In the genomic region with DNA sequence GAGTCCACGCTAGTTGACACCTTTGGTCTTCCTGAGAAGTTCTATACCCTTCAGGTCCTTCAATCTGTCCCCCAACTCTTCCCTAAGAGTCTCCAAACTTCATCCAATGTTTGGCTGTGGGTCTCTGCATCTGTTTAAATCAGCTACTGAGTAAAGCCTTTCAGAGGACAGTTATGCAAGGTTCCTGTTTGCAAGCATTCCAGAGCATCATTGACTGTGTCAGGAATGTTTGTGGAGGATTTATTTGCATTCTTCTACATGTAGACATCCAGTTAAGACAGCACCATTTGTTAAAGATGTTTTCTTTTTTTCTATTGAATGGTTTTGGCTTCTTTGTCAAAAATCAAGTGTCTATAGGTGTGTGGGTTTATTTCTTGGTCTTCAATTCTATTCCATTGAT, we compare ENCODE assay signal across 32 mouse cellular contexts. TPM values are rescaled to one million over a fixed set of nuclear protein-coding genes. Genes with fewer than 3 reads are reported as not detected.
"Had no signal": no experiment of that assay in that cellular context is flagged by ENCODE, and none has a peak within 500 bp of the region (broad histone marks: within the 10 kb centered on the region; RNA-seq: fewer than 3 reads in every experiment).

No protein-coding gene starts in this region.

- H3K9me3 ChIP-seq: embryonic facial prominence, embryonic 10.5 days; embryonic facial prominence, embryonic 12.5 days; embryonic facial prominence, embryonic 13.5 days; embryonic facial prominence, embryonic 15.5 days; forebrain, embryonic 10.5 days; forebrain, embryonic 13.5 days; forebrain, embryonic 15.5 days; heart, embryonic 10.5 days had no signal

- H3K4me2 ChIP-seq: embryonic facial prominence, embryonic 12.5 days; embryonic facial prominence, embryonic 13.5 days; embryonic facial prominence, embryonic 15.5 days; forebrain, embryonic 12.5 days; forebrain, embryonic 13.5 days; forebrain, embryonic 15.5 days had no signal

- H3K27ac ChIP-seq: embryonic facial prominence, embryonic 10.5 days; embryonic facial prominence, embryonic 12.5 days; embryonic facial prominence, embryonic 13.5 days; embryonic facial prominence, embryonic 15.5 days; forebrain, embryonic 10.5 days; forebrain, embryonic 12.5 days; forebrain, embryonic 13.5 days; forebrain, embryonic 15.5 days; gastrocnemius, adult 2 months; heart, adult 2 months; heart, embryonic 10.5 days had no signal

- H3K9ac ChIP-seq: embryonic facial prominence, embryonic 12.5 days; embryonic facial prominence, embryonic 13.5 days; embryonic facial prominence, embryonic 15.5 days; forebrain, embryonic 12.5 days; forebrain, embryonic 13.5 days; forebrain, embryonic 15.5 days; forebrain, postnatal 0 days had no signal

- ATAC-seq: forebrain, embryonic 13.5 days; forebrain, embryonic 14.5 days; forebrain, embryonic 15.5 days; forebrain, embryonic 16.5 days; forebrain, postnatal 0 days had no signal

- H3K27me3 ChIP-seq: embryonic facial prominence, embryonic 12.5 days; embryonic facial prominence, embryonic 13.5 days; embryonic facial prominence, embryonic 15.5 days; forebrain, embryonic 12.5 days; forebrain, embryonic 13.5 days; forebrain, embryonic 15.5 days had no signal

- H3K4me3 ChIP-seq: embryonic facial prominence, embryonic 10.5 days; embryonic facial prominence, embryonic 12.5 days; embryonic facial prominence, embryonic 13.5 days; embryonic facial prominence, embryonic 15.5 days; erythroblast, embryonic 14.5 days; forebrain, embryonic 10.5 days; forebrain, embryonic 12.5 days; forebrain, embryonic 13.5 days; forebrain, embryonic 15.5 days; gastrocnemius, adult 2 months; heart, adult 2 months; heart, embryonic 10.5 days had no signal

- H3K36me3 ChIP-seq: embryonic facial prominence, embryonic 10.5 days; embryonic facial prominence, embryonic 12.5 days; embryonic facial prominence, embryonic 13.5 days; embryonic facial prominence, embryonic 15.5 days; forebrain, embryonic 10.5 days; forebrain, embryonic 12.5 days; forebrain, embryonic 15.5 days; heart, embryonic 10.5 days had no signal

- DNase-seq: cerebellum, postnatal 10 days; cerebellum, postnatal 14 days; cerebellum, postnatal 25 days; cerebellum, postnatal 36 days; embryo, embryonic 11 days; forebrain, postnatal 0 days; gastrocnemius, adult 2 months; gastrocnemius, postnatal 10 days; gastrocnemius, postnatal 14 days; gastrocnemius, postnatal 25 days; gastrocnemius, postnatal 36 days; heart, adult 11 months; heart, adult 18-20 months; heart, adult 2 months had no signal

- H3K4me1 ChIP-seq: embryonic facial prominence, embryonic 10.5 days; embryonic facial prominence, embryonic 12.5 days; embryonic facial prominence, embryonic 13.5 days; embryonic facial prominence, embryonic 15.5 days; forebrain, embryonic 10.5 days; forebrain, embryonic 12.5 days; forebrain, embryonic 13.5 days; forebrain, embryonic 15.5 days; heart, embryonic 10.5 days had no signal

RNA-seq across cellular contexts. Expression of gene Catsperb, which starts 21.7 kb away (rescaled TPM):
- polyA plus RNA-seq: cortical plate, adult 2 months; embryonic facial prominence, embryonic 10.5 days; embryonic facial prominence, embryonic 11.5 days; embryonic facial prominence, embryonic 12.5 days; embryonic facial prominence, embryonic 13.5 days; embryonic facial prominence, embryonic 14.5 days; embryonic facial prominence, embryonic 15.5 days; erythroblast, embryonic 14.5 days; forebrain, embryonic 10.5 days; forebrain, embryonic 11.5 days; forebrain, embryonic 12.5 days; forebrain, embryonic 13.5 days; forebrain, embryonic 14.5 days; forebrain, embryonic 15.5 days; forebrain, embryonic 16.5 days; forebrain, postnatal 0 days; frontal cortex, adult 2 months; gonadal fat pad, adult 2 months; heart, adult 2 months; heart, embryonic 10.5 days had no signal
